Mouse (Mus musculus): ENCODE measurements at regions not wholly inside any gene's neighbourhood (a gene's known extent, or its start where the extent isn't known, plus 50 kb on each side); places are given as distances from the start of the nearest gene placed in this dataset.

DNA sequence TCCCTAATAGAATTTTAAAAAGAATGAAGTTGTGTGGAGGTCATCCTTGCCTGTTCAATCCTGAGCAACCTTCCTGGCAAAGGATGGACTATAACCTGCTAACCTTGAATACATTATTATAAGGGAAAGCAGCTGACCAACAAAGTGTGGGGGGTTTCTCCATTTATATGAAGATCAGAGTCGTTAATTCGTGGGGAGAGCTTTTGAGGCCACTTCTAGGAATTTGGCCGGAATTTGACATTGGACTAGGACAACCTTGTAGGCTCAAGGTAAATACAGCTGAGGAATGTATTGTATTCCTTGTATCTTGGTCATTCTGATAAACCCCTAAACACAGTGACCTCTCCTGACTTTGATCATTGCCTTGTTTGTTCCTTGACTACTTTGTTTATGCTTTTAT is 56.9 kb downstream of the Klf4 start:
- in situ Hi-C loops (cut with MboI, MseI), result no loop called here

GRCm38 (mm10) chr4:55474044-55474788 is 58.0 kb downstream of the Klf4 start:
- in situ Hi-C loops (cut with MboI, MseI), result loop anchor here in 1 of 2 experiments (25.0 kb wide), 1 partner anchor 737 kb away; no protein-coding TSS in a partner anchor

- in situ Hi-C loops (cut with MboI, MseI), result loop anchor here in 1 of 2 experiments (25.0 kb wide), 1 partner anchor 735 kb away; no protein-coding TSS in a partner anchor
These were observed 59.6 kb downstream of the Klf4 start for GRCm38 (mm10) chr4:55472649-55473048.

DNA sequence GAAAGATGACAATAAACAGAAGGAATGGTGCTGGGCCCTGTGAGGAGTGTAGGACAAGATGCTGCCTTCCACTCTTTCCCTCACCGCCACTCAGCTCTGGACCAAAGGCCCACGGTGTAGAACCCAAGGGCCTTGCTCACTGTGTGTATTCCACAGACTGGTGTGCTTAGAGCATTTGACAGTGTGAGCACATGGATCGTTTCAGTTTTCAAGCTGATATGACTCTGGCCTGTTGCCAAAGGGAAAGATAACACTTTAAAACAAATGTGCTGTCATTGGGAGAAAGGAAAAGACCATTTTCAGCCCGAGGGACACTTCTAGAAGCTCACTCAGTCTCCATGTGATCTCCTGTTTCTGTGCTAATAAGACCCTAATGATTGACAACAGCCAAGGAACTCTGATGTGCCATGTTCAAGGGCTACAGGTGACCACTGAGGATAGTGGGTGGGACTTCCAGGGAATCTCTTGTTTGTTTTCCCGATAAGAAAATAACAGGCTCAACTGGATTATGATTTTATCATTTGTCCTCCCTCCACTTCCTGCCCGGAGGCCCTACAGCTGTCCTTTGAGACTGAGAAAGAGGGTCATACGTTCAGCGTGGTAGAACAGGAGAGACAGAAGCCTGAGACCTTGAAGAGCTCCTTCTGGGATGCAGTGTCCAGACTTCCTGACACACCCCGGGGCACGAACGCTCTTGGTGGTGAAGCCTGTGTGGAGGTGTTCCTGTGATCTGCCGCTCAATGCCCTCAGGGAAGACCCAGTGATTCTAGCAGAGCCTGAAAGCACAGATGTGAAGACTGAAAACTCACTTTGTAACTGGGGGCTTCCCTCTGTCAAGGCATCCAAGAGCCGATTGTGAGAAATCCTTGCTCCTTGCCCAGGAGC is 61.2 kb downstream of the Klf4 start:
- in situ Hi-C loops (cut with MboI, MseI), result loop anchor here in 1 of 2 experiments (25.0 kb wide), 1 partner anchor 734 kb away; no protein-coding TSS in a partner anchor

DNA sequence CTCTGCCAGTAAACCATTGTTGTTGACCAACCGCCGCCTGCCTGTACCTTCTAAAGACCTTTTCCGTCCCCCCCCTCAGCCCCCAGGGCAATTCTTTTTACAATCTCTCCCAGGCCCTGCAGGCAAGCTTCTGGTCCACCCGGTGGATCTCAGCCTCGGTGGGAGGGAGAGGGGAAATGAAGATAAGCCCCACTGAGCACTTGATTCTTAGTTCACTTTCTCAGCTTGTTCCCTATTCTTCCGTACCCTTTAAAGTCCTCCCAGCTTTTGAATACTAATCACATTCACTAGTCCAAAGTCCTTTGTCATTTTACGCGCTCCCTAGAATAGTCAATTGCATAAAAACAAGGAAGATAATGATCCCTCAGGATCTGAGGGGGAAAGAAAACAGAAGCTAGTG is 68.1 kb downstream of the Klf4 start:
- in situ Hi-C loops (cut with MboI, MseI), result loop anchor here in 1 of 2 experiments (25.0 kb wide), 1 partner anchor 727 kb away; no protein-coding TSS in a partner anchor

DNA sequence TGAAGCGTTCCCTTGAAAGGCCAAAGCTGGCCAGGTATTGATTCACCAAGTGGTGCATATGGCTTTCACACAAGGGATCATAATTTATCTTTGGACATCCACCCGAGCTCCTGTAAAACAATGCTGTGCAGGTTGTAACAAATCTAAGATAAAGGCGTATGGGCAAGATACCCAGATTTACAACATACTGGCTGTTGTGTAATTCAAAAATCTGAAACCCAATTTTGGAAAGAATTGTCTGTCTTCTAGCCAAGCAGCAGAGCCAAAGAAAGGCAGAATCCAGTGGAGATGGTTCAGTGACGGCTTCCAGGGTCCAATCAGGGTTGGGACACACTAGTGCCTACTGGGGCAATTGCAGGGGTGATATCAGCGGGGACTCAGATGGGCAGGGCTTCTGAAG is 70.3 kb downstream of the Klf4 start:
- in situ Hi-C loops (cut with MboI, MseI), result loop anchor here in 1 of 2 experiments (25.0 kb wide), 1 partner anchor 725 kb away; no protein-coding TSS in a partner anchor

- in situ Hi-C loops (cut with MboI, MseI), result loop anchor here in 1 of 2 experiments (25.0 kb wide), 1 partner anchor 717 kb away; no protein-coding TSS in a partner anchor
These were observed 78.4 kb downstream of the Klf4 start for GRCm38 (mm10) chr4:55453902-55454301.

DNA sequence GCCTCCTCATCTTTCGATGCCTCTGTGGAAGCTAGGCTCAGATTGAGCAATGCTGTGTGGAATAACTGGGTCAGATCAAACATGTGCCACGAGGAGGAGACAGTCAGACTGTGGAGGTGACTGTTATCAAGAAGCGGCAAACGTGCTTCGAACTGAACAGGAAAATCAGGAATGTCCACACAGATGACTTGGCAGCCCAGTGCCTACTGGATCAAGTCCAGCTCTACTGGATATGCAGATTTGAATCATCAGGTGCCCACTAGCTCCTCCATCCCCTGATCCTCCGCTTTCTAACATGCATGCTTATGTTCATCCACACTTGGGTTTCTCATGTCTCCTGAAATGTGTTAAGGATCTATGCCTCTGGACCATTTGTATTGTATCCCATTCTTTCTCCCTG is 79.7 kb downstream of the Klf4 start:
- in situ Hi-C loops (cut with MboI, MseI), result loop anchor here in 1 of 2 experiments (25.0 kb wide), 1 partner anchor 715 kb away; no protein-coding TSS in a partner anchor

DNA sequence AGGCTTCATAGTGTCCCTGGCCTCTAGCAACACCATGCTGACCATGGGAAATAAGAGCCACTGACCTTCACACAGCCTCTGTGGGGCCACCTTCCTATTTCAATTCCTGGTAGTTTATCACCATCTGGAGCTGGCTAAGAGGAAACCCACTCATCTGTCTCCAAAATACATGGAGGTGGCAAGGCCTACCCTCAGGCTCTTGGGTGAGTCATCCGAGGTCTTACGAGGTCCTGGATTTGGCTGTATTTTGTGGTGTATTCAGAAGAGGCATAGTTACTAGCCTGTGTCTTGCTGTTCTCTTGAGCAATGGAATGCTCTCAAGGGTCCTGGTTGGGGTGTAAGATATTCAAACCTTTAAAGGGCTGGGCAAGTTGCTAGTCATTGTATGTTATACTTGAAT is 80.6 kb downstream of the Klf4 start:
- in situ Hi-C loops (cut with MboI, MseI), result loop anchor here in 1 of 2 experiments (25.0 kb wide), 1 partner anchor 714 kb away; no protein-coding TSS in a partner anchor

GRCm38 (mm10) chr4:55451026-55451425 is 81.2 kb downstream of the Klf4 start:
- in situ Hi-C loops (cut with MboI, MseI), result loop anchor here in 1 of 2 experiments (25.0 kb wide), 1 partner anchor 714 kb away; no protein-coding TSS in a partner anchor

DNA sequence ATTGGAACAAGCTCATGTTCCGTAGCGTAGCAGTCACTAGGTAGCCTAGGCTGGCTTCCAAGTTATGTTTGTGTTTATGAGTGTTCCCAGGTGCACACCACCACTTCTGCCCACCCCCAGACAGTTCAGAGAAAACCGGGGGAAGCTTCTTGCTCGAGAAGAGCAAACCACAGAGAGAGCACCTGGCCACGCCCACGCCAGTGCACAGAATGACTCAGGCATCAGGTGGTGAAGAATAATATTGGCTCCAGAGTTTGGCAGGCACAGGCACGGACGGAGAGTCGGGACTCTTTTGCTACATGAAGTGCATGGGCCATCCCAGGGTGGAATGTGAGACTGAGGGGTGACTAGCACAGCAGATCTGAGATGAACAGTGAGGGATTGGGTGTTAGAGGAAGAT is 88.8 kb downstream of the Klf4 start:
- in situ Hi-C loops (cut with MboI, MseI), result no loop called here

GRCm38 (mm10) chr4:55442098-55442497 is 90.2 kb downstream of the Klf4 start:
- in situ Hi-C loops (cut with MboI, MseI), result no loop called here
